Mouse (Mus musculus) cerebellum, postnatal 36 days (tissue): ENCODE data around the gene Trim7.
"Not testable (repeated sequence)": the region's sequence is repeated elsewhere in the genome, so short reads cannot be mapped to it uniquely, and the experiment has no call there.

Experiments
- DNase-seq, 2 experiments: peaks; one replicate each; pipeline ENCODE4 v3.0.0; 2021 to 2022; ENCODE audit warnings: mixed read lengths in 2 of 2

Gene Trim7

DNA sequence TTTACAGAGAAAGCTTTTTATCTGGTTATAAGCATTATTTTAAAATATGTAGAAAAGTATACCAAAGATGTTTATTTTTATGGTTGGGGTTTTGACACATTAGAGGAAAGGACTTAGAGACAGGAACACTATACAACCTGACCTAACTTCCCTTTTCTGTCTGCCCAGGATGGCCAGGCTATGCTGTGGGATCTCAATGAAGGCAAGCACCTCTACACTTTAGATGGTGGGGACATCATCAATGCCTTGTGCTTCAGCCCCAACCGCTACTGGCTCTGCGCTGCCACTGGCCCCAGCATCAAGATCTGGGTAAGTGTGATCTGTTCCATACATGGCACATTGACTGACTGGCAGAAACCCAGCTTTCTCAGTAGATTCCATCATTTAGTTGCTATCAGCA is 22.0 kb upstream of the Trim7 start:
- DNase-seq, result no peak

DNA sequence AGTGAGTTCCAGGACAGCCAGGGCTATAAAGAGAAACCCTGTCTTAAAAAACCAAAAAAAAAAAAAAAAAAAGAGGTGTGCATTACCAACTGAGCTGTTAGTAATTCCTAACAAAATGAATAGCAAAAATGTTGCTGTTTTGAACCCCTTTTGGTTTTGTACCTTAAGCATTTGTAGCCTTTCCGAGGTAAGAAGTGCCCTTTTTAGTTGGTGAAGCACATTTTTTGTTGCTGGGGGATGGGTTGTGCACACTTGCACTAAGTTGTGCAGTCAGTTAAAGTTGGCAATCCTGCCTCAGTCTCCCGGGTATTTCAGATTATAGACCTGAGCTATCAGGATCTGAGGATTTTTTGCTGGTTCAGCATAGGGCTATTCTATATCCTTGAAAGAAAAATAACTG is 21.0 kb upstream of the Trim7 start:
- DNase-seq, result no peak

DNA sequence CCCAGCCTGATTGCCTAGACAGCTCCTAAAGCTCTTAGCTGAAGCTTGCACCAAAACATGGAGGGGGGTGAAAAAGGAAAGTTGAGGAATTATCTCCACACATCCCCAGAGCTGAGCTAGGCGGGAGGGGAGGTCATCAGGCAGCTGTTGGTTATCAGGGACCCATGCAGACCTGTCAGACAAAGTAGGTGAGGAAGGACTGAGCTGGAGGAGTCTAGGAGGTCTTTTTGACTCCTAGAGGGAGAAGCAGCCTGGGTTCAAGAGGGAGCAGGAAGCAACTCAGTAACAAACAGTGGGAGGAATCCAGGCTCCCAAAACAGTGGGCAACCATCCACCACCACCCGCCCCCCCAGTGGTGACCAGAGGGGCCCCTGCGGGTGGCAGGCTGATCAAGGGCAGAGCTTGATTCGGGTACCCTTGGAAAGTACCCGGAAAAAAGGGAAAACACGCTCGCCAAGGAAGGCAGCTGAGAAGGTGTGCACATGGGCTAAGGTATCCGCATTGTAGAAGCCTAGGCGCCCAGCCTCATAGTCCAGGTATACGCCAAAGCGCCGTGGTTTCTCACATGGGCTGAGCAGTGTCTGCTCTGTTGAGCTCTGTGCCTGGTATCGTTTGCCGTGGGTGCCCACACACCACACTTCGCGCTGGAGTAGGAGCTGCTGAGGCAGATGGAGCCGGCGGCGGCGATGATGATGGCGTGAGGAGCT is 18.9 kb upstream of the Trim7 start:
- DNase-seq, result no peak

DNA sequence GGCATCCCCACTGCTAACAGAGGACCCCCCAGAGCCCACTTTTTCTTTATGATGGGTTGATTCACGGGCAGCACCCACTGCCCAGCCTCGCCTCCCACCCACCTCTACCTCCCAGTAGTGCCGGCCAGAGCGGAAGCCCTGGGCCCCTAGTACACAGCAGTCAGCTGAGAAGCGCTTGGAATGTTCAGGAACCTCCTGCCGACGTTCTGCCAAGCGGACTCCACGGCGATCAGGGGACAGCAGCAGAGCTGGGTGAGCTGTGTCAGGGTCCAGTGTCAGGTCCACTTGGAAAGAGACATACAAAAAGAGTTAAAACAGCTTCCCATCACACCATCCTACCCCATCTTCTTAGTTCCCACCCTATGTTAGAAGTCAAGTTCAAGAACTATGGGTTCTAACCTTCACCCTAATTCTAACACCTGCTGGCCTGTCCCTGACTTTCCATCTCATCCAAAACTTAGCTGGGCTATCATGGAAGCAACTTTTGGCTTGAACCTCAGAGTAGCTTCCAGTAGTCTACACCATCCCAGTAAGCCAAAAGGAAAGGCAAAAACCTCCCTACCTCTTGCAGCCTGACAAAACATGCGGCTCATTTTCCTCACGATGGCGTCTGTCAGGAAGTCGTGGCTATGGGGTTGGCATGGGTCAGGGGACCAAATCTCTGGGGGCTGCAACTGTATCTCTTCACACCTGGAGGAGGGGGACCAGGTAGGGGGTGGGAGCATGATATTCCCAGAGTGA is 18.2 kb upstream of the Trim7 start:
- DNase-seq, result no peak

DNA sequence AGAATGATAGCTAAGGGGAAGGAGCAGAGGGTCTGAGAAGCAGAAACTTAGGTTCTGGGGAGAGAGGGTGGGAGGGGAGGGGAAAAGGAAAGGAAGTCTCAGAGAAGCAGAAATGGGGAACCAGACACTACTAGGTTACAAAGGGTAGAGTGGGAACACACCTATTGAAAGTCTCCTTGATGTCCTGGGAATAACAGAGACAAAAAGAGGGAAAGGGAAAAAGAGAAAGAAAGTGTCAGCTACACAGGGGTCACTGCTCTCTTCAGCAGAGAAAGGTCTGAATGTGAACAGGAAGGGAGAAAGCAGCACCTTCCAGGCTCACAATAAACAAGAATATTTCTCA is 17.7 kb upstream of the Trim7 start:
- no peak for DNase-seq

DNA sequence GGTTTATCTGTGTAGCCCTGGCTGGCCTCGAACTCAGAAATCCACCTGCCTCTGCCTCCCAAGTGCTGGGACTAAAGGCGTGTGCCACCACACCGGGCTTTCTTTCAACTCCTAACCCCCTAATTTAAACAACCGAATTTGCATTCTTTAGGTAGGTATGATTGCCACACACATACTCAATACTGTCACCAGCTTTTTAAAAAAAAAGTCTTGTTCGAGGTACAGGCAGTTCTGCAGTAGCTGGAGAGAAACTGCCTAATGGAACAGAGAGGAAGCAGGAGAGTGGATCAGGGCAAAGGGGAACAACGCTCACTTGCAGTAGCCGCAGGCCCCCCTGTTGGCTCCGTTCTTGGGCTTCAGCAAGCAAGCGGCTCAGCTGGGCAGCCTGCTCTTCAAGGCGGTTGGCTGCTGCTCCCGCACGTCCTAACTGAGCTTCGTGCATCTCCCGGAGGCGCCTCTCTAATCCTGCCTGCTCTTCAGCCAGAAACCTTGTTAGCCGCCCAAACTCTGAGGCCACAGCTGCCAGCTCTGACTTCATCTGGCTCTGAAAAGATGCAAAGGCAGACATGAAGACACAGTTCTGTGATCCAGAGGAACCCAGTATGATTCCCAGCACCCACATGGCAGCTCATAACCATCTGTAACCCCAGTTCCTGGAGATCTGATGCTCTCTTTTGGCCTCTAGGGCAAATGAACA is 17.1 kb upstream of the Trim7 start:
- no peak for DNase-seq

DNA sequence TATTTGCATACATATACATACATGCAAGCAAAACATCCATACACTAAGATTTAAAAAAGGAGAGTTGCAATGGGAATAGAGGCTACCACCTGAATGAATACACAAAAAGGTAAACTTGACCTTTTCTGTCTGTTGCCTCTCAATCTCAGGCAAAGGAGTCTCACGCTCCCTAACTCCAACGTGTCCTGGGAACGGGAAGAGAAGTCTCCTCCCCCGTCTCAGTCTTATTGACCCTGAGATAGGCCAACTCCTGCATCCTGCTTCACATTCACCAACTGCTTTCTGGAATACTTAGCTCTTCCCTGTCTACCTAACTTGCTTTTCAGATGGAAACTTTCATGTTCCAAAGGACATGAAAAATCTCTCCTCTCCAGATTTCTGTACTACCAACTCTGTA is 16.5 kb upstream of the Trim7 start:
- no peak for DNase-seq

DNA sequence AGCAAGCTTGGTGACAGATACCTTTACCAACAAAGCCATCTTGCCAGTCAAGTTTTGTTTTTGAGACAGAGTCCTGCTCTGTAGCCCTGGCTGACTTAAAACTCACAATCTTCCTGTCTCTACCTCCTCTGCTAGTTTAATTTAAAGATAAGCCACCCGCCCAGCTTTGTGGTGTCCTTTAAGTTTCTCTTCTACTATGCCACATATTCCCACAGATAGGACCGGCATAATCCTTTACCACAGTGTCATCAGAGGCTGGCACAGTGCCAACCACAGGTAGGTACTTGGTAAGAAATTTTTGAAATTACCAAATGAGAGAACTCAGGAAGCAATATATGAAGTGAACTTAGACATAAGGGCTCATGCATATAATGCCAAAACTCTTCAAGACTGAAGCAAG is 15.8 kb upstream of the Trim7 start:
- DNase-seq, result no peak

DNA sequence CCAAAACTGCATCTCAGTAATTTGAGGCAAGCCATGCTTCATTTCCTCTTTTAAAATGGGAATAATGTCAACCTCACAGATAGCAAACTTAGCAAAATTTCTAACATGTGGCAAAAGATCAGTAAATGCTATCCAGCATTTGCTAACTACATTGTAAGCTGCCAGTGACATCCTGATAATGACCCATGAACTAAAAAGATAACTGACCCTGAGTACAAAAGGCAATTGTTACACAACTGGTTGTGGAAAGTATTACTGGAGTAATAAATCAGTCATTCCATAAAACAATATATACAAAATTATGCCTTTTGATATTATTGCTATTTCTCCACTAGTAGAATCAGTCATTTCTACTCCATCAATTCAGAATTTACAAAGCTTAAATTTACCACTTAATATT is 12.2 kb upstream of the Trim7 start:
- no peak for DNase-seq

DNA sequence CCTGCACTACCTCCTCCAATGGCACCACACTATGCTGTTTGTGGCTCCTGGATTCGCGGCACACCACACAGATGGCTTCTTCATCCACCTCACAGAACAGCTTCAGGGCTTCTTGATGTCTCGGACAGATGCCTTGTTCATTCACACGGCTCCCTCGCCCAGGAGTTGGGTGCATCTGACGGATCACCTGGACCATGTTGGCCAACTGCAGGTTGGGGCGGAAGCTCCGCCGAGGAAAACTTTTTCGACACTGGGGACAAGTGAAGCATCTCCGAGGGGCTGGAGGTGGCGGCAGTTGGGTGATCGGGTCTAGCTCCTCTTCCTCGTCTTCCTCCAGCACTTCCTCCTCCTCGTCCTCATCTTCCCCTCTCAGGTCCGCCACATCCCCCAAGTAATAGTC is 10.1 kb upstream of the Trim7 start:
- DNase-seq, result peak in 1 of 2 experiments; percentile 22

DNA sequence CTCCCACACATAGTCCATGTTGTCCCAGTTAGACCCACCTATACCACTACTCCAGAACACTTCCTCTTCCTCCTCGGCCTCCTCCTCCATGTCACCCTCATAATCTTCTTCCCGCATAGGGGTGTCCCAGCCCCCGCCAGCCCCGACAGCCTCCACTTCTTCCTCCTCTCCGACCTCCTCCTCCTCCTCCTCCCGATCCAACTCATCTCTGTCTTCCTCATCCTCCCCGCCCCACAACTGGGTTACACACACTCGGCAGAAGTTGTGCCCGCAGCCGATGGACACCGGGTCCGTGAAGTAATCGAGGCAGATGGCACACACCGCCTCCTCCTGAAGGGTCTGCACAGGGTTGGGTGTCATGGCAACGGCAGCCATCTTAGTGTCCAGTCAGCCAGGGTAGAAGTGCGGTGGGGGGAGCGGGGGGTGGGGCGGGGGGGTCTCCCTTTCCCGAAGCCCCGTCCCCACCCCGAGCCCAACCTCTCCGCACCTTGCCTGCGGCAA is 9.6 kb upstream of the Trim7 start:
- DNase-seq, result peak in 1 of 2 experiments; percentile 44

DNA sequence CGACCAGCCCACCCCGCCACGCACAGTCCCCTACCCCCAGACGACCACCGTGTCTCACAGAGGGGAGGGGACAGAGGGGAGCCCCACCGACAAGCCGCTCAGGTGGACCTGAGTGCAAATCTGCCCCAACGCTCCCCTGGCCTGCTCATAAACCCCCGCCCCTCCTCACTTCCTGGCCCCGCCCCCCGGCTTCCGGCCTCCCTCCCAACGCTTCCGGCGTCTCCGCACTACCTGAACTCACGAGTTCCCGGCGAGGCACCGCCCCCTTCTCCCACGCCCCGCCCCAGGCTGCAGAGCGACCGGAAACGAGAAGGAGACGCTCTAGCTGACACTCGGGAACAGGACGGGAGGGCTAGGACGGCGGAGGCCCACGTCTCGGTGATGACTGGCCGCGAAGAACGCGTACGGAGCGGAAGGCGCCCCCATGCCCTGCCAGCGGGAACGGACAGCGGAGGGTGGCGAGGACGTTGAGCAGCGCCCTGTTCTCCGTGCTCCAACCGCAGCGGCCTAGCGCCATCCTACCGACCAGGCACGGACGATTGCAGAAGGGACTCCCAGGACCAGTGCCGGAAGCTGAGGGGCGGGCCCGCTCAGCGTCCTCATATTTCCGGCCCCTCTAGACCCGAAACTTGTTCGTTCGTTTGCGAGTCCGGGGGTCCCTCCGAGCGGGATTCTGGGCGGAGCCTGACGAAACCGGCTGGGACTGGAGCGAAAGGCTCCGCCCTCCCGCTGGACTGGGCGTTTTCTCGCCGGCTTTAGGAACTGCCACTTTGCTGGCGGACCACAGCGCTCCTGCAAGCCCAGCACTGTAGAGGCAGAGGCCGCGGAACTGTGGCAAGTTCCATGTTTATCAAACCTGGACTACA is 8.9 kb upstream of the Trim7 start, which contains the start of gene Trim41:
Gene Trim41, minus strand, starts transcription at position 554 of the 866 bp plus-strand sequence.
- peak; percentile 98 to 99 for DNase-seq

DNA sequence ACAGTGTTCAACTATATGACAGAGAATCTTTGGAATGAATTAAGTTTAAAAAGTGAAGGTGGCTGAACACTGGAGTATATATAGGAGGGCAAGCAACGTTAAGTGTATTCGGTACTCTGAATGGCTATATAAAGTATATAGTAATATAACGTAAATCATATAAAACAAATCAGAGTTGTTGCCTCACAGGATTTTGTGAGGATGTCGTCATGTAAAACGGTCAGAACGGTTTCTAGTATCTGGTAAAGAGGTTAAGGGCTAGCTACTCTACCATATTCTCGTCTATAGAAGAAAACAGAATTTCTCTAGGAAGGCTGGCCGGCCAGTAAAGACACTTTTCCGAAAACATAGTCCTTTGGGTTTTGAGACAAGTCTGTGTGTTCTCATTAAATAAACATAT is 8.1 kb upstream of the Trim7 start:
- DNase-seq, result no peak

DNA sequence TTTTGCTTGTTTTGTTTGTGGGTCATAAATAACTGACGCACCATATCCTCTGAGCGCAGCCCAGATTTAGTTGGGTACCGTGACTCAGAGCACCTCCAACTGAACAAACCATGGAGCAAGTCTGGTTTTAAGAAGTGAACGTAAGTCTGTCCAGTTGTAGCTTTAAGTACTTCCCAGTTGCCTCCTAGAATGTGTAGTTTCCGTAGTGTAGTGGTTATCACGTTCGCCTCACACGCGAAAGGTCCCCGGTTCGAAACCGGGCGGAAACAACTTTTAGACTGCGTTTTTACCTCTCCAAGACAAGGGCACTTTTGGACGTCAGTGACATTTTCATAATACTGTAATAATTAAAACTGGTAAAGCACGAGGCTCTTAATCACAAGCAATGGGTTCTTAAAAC is 7.6 kb upstream of the Trim7 start:
- peak; percentile 81 to 93 for DNase-seq

DNA sequence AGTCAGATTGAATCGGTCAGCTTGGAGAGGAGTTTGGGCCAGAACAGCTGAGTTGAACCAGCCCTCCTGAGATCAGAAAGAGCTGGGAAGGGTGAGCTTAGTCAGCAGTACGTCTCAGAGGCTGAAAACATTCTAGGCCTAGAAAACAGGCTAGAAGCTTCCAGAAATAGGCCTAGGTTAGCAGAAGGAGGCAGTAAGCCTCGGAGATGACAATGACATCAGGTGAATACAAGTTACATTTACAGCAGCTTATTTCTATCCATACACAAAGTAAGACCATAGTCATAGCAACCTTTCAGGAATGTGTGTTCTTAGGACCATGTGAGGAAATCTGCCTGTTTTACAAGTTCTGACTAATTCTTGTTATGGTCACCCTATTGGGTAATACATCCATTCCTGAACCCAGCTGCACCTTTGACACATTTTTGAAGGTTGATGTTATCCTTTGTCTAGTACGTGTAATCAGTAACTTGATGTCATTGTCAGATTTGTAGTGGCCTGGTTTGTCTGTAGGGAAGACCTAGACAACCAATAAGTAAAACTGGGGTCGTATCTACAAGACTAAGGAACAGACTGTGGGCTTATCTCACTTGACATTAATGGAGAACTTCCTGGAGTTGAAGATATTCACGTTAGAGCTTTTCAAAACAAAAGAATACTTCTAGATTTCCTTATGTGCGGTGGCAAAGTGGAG is 6.2 kb upstream of the Trim7 start:
- DNase-seq, result no peak

DNA sequence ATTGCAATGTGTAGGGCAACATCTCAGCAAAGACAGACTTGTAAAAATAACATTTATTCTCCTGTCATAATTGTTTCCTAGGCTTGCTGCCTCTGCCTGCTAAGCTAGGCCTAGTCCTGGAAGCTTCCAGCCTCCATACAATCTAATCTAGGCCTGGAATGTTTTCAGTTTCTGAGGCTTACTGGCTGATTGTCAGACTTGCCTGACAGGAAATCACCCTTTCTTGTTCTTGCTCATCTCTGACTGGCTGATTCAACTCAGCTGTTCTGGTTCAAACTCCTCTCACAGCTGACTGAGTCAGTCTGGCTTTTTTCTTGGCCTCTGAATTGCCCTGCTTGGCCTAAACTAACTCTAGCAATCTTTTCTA is 5.6 kb upstream of the Trim7 start:
- DNase-seq, result no peak

DNA sequence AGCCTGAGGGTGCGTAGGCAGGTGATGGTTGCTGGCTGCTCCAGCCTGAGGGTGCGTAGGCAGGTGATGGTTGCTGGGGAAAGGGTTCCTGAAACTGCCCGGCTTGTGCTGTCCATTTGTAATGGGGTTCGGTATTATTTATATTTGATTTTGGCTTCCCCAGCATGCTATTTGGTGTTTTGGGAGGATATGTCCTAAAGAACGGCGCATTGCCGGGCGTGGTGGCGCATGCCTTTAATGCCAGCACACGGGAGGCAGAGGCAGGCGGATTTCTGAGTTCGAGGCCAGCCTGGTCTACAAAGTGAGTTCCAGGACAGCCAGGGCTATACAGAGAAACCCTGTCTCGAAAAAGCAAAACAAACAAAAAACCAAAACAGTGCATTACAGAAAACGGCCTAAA is 4.6 kb upstream of the Trim7 start:
- DNase-seq, result not testable (repeated sequence)

DNA sequence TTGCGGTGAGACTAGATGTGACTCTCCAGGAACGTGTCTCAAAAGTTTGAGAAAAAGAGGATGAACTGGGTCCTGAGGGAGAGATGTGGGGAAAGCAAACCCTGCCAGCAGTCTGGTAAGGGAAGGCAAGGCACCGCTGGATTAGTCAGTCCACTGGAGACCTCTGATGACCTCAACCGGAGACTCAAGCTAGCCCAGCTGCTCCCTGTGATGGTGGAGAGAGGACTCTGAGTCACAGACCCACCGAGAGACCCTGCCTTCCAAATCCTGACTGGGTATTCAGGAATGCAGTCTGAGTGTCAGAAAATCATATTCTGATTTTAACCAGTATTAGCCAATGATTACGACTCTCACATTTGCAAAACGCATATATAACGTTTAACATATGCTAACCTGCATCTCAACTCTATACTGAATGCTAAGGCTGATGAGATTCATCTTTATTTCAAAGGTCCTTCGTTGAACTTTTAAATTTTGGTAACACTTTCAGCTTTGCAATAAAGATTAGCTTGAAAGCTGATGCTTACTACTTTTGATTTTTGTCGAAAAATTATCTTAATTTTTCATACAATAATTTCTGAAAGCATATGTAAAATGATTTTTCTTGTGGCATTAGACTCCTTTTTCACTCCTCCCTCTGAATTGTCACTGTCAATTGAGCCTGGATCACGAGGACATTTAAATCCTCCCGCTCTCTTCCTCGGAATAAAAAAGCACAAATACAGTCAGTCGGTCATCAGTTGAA is 3.0 kb upstream of the Trim7 start:
- no peak for DNase-seq

DNA sequence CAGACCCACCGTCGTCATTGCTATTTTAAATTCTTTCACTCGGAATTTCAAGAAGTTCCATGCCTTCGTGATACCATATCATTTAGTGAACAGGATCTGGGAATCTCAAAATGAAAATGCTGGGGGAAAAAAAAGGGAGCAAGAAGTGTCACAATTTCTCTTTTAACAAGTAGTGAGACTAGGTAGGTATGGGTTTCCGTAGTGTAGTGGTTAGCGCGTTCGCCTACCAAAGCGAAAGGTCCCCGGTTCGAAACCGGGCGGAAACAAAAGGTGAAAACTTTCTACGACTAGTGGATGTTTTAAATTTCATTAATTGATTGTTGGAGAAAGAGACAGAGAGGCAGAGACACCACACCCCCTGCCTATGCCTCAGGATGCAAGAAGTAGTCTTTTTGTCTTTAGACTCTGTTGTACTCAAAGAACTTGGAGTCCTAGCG is 2.4 kb upstream of the Trim7 start:
- peak; percentile 65 to 74 for DNase-seq

DNA sequence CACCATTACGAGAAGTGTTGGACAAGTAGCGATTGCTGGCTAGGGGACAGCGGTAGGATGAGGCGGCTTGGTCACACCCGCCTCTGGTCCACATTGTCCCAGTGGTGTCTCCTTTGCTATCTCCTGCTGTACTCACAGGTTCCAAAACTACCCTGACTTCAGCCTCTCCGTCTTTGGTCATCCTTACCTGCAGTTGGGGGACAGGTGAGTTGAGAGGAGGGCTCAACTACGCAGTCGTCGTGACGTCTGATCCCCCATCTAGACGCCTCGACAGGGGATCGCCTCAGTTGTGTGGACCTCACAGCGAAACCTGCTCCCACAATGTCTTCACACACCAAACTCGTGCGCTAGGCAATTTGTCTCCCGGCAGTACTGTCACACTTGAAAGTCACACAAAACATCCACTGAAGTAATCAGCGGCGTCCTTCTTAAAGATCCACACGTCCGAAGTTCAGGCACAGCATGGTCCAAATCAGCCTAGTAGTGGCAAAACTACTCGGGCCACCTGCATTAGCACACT is 1.6 kb upstream of the Trim7 start:
- no peak for DNase-seq

DNA sequence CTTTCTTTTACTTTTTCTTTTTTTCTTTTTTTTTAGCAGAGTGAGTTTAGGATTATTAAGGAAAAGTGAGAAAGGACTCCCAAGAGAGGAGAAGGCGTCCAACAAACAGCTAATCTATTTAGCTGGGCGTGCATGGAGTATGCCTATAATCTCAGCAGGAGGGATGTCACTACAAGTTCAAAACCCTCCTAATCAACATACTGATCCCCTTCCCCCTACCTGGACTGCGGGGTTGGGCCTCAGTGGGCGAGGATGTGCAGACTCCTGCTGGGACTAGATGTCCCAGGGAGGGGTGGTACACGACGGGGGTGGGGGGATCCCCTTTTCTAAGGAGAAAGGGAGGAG is 784 bp downstream of the Trim7 start:
- DNase-seq, result no peak
